Mouse (Mus musculus) adrenal gland, adult (tissue): Measurements from ENCODE around the gene Itih4.
A peak's percentile ranks its signal among the peaks of the same experiment; 100 is the strongest.

Experiments
- DNase-seq, 2 experiments: peaks; one replicate each; pipeline ENCODE4 v3.0.0; 2022 to 2023; ENCODE audit warnings: low spot score in 1 of 2; ENCODE audit not compliant: inconsistent age in 2 of 2

Gene Itih4

DNA sequence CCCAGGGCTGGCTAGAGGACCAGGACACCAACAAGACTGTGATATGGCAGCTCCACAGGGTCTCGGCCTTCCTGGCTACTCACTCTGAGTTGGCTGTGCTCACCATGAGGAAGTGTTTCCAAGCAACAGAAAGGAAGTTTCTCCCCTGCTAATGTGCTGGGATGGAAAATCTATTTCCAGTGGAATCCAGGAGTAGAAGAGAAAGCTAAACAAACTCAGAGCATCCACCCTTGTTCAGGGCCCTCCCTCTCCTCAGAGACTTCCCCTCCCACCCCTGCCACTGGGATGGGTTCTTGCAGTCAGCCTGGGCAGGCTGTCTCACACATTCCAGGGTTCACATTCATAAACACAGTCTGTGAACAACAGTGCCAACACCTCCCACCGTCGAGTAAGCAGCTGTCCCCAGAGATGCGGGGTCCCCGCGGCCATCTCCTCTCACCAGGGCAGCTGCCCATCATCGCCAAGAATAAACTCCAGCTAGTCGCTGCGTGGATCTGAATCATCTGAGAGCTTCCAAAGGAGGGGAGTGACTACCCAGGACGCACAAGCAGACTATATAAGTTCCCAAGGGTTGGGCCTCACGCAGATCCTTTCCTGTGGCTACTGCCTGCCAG lies 7.2 kb upstream of the Itih4 start, which contains the start of gene Mustn1:
Gene Mustn1, plus strand, starts transcription at position 243 of the 614 bp plus-strand sequence.
- DNase-seq = no peak

- DNase-seq = no peak
These were observed 6.5 kb upstream of the Itih4 start for GRCm38 (mm10) chr14:30879794-30880193.

- DNase-seq = no peak
These were observed 6.0 kb upstream of the Itih4 start for GRCm38 (mm10) chr14:30880251-30880650.

GRCm38 (mm10) chr14:30880811-30881717 lies 5.2 kb upstream of the Itih4 start:
- DNase-seq = peak in 1 of 2 experiments; percentile 78

DNA sequence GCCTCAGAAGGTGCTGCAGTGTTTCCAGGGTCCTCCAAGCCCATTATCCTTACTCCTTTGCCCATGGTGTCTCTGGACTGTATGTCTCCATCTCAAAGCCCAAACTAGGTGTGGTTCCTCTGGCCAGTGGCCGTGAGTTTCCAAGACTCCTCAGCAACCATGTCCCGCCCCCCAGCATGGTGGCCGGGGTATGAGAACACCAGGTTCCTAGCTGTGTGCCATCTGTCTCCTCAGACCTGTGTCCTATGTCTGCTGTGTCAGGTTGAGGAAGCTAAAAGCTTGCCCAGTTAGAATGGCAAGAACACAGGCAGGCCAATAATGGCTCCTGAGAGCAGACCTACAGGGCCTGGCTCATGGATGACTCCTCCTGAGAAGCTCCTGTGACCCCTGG lies 4.6 kb upstream of the Itih4 start:
- no peak for DNase-seq

DNA sequence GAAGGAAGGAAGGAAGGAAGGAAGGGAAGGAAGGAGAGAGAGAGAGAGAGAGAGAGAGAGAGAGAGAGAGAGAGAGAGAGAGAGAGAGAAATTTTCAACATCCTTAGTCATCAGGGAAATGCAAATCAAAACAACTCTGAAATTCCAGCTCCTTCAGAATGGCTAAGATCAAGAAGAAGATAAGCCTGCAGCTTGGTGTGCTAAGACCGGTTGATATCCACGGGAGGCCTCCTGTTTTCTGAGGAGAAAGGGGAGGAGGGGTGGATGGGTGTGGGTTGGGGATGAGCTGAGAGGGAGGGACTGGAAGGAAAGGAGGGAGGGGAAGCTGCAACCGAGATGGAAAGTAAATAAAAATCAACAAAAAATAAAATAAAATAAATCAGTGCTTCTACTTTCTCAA lies 978 bp upstream of the Itih4 start:
- no peak for DNase-seq

GRCm38 (mm10) chr14:30888271-30888732 lies 2.0 kb downstream of the Itih4 start:
- DNase-seq = peak; percentile 59 to 89

- no peak for DNase-seq
These were observed 13.7 kb downstream of the Itih4 start for GRCm38 (mm10) chr14:30899972-30900371.

DNA sequence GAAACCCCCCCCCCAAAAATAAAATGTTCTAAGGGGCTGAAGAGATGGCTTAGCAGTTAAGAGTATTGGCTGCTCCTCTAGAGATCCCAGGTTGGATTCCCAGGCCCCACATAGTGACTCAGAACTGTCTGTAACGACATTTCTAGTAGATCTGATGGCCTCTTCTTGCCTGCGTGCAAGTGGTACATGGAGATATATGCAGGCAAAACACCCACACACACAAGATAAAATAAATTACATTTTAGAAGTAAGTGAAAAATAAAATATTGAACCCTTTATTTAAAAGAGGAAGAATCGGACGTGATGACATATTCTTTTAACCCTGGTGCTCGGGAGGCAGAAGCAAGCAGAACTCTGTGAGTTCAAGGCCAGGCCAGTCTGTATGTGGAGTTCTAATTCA lies 16.4 kb downstream of the Itih4 start:
- no peak for DNase-seq

GRCm38 (mm10) chr14:30903036-30903435 lies 16.8 kb downstream of the Itih4 start:
- no peak for DNase-seq

DNA sequence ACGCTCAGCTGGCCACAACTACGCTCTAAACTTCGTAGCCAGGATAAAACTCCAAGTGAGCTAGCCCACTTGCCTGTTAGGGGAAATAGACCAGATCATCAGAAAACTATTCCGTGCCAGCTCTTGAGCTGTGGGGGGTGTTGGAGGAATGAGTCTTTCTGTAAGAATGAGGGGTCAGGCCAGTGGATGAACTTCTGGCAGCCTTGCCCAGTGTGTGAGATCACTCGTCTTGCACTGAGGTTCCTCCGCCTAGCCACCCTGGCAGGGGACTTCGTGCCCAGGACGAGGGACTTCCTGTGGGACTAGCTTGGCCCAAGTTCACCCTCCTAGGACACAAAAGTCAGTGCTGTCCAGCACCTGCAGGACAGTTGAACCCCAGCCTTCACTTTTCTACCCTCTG lies 18.0 kb downstream of the Itih4 start:
- DNase-seq = no peak

DNA sequence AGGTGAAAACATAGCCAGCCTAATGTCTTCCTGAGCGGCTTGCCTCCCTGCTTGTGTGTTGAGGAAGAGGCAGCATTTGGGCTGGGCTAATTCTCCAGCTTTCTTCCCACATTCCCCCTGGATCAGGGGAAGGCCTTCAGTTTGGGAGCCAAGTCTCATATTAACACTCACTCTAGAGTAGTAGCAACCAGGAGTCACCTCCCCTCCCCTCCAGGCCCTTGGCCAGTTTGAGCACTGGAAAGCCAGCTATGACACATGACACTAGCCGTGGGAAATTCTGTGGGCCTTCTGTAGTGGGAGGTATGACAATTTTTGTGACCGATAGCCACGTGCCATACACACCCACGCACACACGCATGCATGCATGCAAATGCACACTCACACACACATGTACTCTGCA lies 19.7 kb downstream of the Itih4 start:
- no peak for DNase-seq

DNA sequence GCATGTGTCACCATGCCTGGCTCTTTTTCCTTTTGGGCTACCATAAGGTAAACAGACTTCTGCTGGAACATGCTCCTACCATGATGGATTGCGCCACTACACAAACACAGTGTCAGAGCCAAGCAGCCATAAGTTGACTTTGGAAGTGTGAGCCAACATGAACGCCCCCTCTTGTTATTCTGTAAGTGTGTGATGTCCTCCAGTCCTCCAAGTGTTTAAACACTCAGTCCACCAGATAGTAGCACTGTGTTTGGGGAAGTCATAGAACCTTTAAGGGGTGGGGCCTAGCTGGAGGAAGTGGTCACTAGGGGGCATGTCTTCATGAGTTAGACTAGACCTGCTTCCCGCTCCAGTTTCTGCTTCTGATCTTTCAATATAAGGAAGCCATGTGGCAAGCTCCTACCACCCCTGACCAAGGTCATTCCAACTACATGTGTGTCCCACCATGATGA lies 21.6 kb downstream of the Itih4 start:
- DNase-seq = no peak

DNA sequence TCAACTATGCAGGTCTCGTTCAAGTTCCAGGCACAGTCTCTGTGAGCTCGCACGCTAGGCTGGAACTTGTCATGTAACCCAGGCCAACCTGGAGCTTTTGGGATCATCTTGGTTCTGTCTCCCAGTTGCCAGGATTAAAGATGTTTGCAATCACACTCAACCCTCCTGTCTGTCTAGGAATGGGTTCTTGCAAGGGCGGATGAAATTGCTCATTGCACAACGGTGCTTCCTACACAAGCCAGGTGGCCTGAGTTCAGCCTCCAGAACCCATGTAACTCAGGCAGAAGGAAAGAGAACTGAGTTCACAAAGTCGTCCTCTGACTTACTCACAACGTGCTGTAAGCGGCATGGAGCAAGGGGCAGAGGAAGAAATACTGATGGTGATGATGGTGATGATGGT lies 24.9 kb downstream of the Itih4 start:
- no peak for DNase-seq

- no peak for DNase-seq
These were observed 26.4 kb downstream of the Itih4 start for GRCm38 (mm10) chr14:30912641-30913040.

DNA sequence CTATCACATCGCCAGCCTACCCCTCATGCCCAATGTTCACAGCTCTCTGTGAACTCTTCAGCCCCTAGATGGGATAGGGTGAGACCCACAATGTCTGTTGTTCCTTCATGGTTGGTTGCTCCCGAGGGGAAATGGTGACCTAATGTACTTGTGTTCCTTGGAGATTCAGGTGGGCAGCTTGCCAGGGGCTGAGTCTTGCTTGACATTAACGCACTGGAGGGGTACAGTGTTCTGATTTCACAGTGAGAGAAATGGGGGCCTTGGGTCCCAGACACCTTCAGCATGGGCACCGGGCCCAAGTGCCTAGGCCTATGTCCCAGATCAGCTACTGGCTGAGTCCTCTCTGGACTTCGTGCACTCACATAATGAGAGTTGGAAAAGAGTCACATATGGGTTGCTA lies 27.1 kb downstream of the Itih4 start:
- DNase-seq = peak in 1 of 2 experiments; percentile 37

GRCm38 (mm10) chr14:30916516-30916915 lies 30.2 kb downstream of the Itih4 start:
- no peak for DNase-seq

DNA sequence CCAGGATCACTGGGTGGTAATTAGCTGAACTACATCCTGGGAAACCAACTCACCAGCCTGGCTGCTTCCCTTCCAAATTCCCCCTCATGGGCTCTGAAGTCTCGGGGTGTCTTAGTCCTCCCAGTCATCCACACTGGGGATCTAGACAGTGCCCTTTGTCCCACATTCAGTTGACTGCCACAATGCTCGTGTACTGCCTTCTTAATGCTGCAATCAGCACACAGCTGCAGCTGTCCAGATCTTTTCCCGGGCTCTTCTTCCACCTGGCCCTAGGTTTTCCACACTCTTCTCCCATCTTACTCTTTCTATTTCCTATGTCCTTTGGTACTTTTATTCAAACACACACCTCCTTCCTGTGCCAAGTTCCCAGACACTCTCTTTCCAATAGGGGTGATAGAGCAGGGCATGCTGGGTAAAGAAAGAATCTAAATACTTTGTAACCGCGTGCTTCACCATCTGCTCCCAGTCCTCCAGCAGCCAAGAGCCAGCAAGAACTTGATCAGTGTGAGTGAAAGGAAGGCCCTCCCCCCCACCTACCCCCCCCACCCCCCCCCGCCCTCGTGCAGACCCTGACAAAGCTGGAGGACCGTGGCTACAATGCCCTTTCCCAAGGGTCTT lies 35.9 kb downstream of the Itih4 start:
- no peak for DNase-seq

DNA sequence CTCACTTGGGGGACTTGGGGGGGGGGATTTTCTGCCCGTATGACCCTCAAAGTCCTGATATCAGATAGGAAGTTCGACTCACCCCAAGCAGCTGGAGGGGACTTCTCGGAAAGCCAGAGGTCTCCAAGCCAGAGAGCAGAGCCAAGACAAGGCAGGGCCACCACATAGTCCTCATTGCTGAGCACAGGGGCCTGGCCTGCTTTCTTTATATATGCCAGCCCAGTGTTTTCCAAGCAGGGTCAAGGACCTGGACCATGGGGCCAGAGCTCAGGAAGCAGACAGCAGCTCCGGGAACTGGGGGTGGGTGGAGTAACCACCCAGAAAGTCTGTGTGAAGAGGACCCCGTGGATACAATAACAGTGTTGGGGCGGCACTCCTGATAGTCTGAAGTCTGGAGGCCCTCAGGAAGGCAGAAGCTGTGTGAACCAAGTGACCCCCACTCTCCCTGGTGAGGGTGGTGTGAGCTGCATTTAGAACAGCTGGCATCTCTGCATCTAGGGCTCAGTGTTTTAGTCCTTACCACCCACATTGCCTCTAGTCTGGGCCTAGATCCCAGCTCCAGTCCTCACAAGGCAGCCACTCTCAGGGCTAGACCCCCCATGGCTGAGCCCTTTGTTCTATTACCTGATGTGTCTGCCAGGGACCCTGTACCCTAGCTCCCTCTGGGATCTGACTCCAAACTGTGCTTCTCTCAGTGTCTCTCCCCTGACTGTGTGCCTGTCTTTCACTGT lies 37.3 kb downstream of the Itih4 start, which contains the start of gene Itih3:
Gene Itih3, minus strand, starts transcription at position 386 of the 731 bp plus-strand sequence.
- peak in 1 of 2 experiments; percentile 13 for DNase-seq

GRCm38 (mm10) chr14:30925492-30925891 lies 39.2 kb downstream of the Itih4 start:
- DNase-seq = no peak

DNA sequence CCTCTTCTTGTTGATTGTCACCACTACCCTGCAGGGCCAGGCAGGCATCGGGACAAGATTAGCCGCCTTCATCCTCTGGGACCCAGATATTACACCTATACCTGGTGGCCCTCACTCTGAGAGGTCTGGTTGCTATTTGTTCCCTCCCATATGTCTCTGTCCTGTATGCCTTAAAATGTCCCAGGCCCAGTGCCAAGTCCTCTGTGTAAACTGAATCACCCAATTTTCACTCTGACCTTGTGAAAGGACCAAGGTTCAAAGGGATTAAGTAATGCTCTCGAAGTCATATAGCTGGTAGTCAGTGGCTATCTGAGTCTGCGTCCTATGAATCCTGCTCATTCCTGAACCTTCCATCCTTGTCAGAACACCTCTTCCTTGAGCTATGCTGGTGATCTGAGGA lies 44.1 kb downstream of the Itih4 start:
- DNase-seq = peak; percentile 22 to 82
